Mouse (Mus musculus): Measurements from ENCODE around the gene Sgms2. TPM values are rescaled to one million over a fixed set of nuclear protein-coding genes. Genes with fewer than 3 reads are reported as not detected.
A peak's percentile ranks its signal among the peaks of the same experiment; 100 is the strongest.

Sgms2 gene
- polyA plus RNA-seq, 1 experiment, result 0.44 TPM

GRCm38 (mm10) chr3:131357643-131358042 is 133.6 kb downstream of the Sgms2 start:
- Histone ChIP-seq H3K4me1 (replicated peaks; ENCODE audit: control insufficient read depth, insufficient read depth, low read length) (no peaks in the 10 kb centered on the region), H3K36me3 (ENCODE audit: control insufficient read depth, insufficient read depth, low read length) (no peaks in the 10 kb centered on the region), H3K4me3 (ENCODE audit: control insufficient read depth, insufficient read depth, low read length) (no peak overlapping the region), H3K27ac (ENCODE audit: control insufficient read depth, insufficient read depth, low read length) (no peak overlapping the region), H3K27me3 (ENCODE audit: control insufficient read depth, insufficient read depth, low read length) (no peaks in the 10 kb centered on the region)
- TF ChIP-seq POLR2A (IDR thresholded peaks at IDR 0.05; ENCODE audit: control insufficient read depth, extremely low read depth, insufficient read depth, low read length, poor library complexity), result no peak
- TF ChIP-seq CTCF (IDR thresholded peaks at IDR 0.05; ENCODE audit: borderline replicate concordance, control insufficient read depth, extremely low read depth, insufficient read depth, low read length, poor library complexity), result no peak
- 43% methylated on average over 3 of the region's 3 CpGs for WGBS
- DNase-seq, result no peak

GRCm38 (mm10) chr3:131356026-131356425 is 135.2 kb downstream of the Sgms2 start:
- 71% methylated on average over 5 of the region's 5 CpGs for WGBS
- DNase-seq, result no peak
- TF ChIP-seq POLR2A (IDR thresholded peaks at IDR 0.05; ENCODE audit: control insufficient read depth, extremely low read depth, insufficient read depth, low read length, poor library complexity), result no peak
- no peaks in the 10 kb centered on the region for H3K27me3 ChIP-seq (ENCODE audit: control insufficient read depth, insufficient read depth, low read length)
- no peak overlapping the region for H3K27ac ChIP-seq (ENCODE audit: control insufficient read depth, insufficient read depth, low read length)
- no peaks in the 10 kb centered on the region for H3K4me1 ChIP-seq (replicated peaks; ENCODE audit: control insufficient read depth, insufficient read depth, low read length)
- H3K4me3 ChIP-seq (ENCODE audit: control insufficient read depth, insufficient read depth, low read length), result no peak overlapping the region
- H3K36me3 ChIP-seq (ENCODE audit: control insufficient read depth, insufficient read depth, low read length), result no peaks in the 10 kb centered on the region

DNA sequence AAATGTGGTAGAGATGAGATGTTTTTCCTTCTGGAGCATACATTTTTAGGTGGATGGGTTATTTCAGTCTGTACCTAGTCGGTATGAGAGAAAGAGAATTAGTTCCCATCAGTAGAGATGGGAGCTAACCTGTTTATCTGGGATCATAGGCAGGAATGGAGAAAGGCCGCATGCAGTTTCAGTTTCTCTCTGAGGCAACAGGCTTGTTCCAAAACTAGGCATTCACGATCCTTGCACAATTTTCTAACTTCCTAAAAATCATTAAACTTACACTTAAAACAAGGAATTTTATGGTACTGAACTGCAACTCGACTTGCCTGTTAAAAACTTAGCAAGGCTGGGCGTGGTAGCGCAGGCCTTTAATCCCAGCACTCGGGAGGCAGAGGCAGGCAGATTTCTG is 140.7 kb downstream of the Sgms2 start:
- Histone ChIP-seq H3K4me3 (ENCODE audit: control insufficient read depth, insufficient read depth, low read length) (no peak overlapping the region), H3K27me3 (ENCODE audit: control insufficient read depth, insufficient read depth, low read length) (no peaks in the 10 kb centered on the region), H3K36me3 (ENCODE audit: control insufficient read depth, insufficient read depth, low read length) (no peaks in the 10 kb centered on the region), H3K27ac (ENCODE audit: control insufficient read depth, insufficient read depth, low read length) (no peak overlapping the region), H3K4me1 (replicated peaks; ENCODE audit: control insufficient read depth, insufficient read depth, low read length) (no peaks in the 10 kb centered on the region)
- no peak for DNase-seq
- no peak for TF ChIP-seq POLR2A (IDR thresholded peaks at IDR 0.05; ENCODE audit: control insufficient read depth, extremely low read depth, insufficient read depth, low read length, poor library complexity)
- no peak for TF ChIP-seq CTCF (IDR thresholded peaks at IDR 0.05; ENCODE audit: borderline replicate concordance, control insufficient read depth, extremely low read depth, insufficient read depth, low read length, poor library complexity)
- WGBS, result 93% methylated on average over 7 of the region's 7 CpGs

DNA sequence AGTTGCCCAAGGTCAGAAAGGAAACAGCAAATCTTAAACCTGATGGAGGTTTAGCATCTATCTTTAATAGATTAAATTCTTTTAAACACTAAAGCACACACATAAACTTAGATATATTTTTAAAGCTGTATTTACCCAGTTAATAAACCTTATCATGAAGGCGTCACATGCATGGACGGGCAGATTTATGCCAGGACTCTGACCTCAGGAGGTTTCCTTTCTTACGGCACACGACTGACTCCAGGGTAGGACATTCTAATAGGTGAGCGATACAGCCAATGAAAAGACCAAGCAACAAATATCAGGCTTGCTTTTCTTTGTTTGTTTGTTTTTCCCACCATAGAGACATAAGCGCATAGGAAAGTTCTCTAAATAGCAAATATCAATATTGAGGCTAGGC is 142.2 kb downstream of the Sgms2 start:
- WGBS, result 97% methylated on average over 6 of the region's 6 CpGs
- no peaks in the 10 kb centered on the region for H3K36me3 ChIP-seq (ENCODE audit: control insufficient read depth, insufficient read depth, low read length)
- DNase-seq, result no peak
- H3K4me1 ChIP-seq (replicated peaks; ENCODE audit: control insufficient read depth, insufficient read depth, low read length), result no peaks in the 10 kb centered on the region
- no peak overlapping the region for H3K27ac ChIP-seq (ENCODE audit: control insufficient read depth, insufficient read depth, low read length)
- no peak for TF ChIP-seq POLR2A (IDR thresholded peaks at IDR 0.05; ENCODE audit: control insufficient read depth, extremely low read depth, insufficient read depth, low read length, poor library complexity)
- TF ChIP-seq CTCF (IDR thresholded peaks at IDR 0.05; ENCODE audit: borderline replicate concordance, control insufficient read depth, extremely low read depth, insufficient read depth, low read length, poor library complexity), result no peak
- H3K27me3 ChIP-seq (ENCODE audit: control insufficient read depth, insufficient read depth, low read length), result no peaks in the 10 kb centered on the region
- H3K4me3 ChIP-seq (ENCODE audit: control insufficient read depth, insufficient read depth, low read length), result no peak overlapping the region

- no peak for DNase-seq
- Histone ChIP-seq H3K27ac (ENCODE audit: control insufficient read depth, insufficient read depth, low read length) (no peak overlapping the region), H3K36me3 (ENCODE audit: control insufficient read depth, insufficient read depth, low read length) (no peaks in the 10 kb centered on the region), H3K4me1 (replicated peaks; ENCODE audit: control insufficient read depth, insufficient read depth, low read length) (no peaks in the 10 kb centered on the region), H3K27me3 (ENCODE audit: control insufficient read depth, insufficient read depth, low read length) (no peaks in the 10 kb centered on the region), H3K4me3 (ENCODE audit: control insufficient read depth, insufficient read depth, low read length) (no peak overlapping the region)
- 88% methylated on average over 3 of the region's 3 CpGs for WGBS
- TF ChIP-seq CTCF (IDR thresholded peaks at IDR 0.05; ENCODE audit: borderline replicate concordance, control insufficient read depth, extremely low read depth, insufficient read depth, low read length, poor library complexity), result no peak
- no peak for TF ChIP-seq POLR2A (IDR thresholded peaks at IDR 0.05; ENCODE audit: control insufficient read depth, extremely low read depth, insufficient read depth, low read length, poor library complexity)
These were observed 142.6 kb downstream of the Sgms2 start for GRCm38 (mm10) chr3:131348579-131348950.

GRCm38 (mm10) chr3:131347831-131348578 is 143.2 kb downstream of the Sgms2 start:
- H3K27ac ChIP-seq (ENCODE audit: control insufficient read depth, insufficient read depth, low read length), result no peak overlapping the region
- DNase-seq, result peak; percentile 7
- no peaks in the 10 kb centered on the region for H3K27me3 ChIP-seq (ENCODE audit: control insufficient read depth, insufficient read depth, low read length)
- no peaks in the 10 kb centered on the region for H3K36me3 ChIP-seq (ENCODE audit: control insufficient read depth, insufficient read depth, low read length)
- TF ChIP-seq POLR2A (IDR thresholded peaks at IDR 0.05; ENCODE audit: control insufficient read depth, extremely low read depth, insufficient read depth, low read length, poor library complexity), result no peak
- no peak for TF ChIP-seq CTCF (IDR thresholded peaks at IDR 0.05; ENCODE audit: borderline replicate concordance, control insufficient read depth, extremely low read depth, insufficient read depth, low read length, poor library complexity)
- H3K4me3 ChIP-seq (ENCODE audit: control insufficient read depth, insufficient read depth, low read length), result no peak overlapping the region
- 74% methylated on average over 6 of the region's 6 CpGs for whole genome bisulfite sequencing
- no peaks in the 10 kb centered on the region for H3K4me1 ChIP-seq (replicated peaks; ENCODE audit: control insufficient read depth, insufficient read depth, low read length)

DNA sequence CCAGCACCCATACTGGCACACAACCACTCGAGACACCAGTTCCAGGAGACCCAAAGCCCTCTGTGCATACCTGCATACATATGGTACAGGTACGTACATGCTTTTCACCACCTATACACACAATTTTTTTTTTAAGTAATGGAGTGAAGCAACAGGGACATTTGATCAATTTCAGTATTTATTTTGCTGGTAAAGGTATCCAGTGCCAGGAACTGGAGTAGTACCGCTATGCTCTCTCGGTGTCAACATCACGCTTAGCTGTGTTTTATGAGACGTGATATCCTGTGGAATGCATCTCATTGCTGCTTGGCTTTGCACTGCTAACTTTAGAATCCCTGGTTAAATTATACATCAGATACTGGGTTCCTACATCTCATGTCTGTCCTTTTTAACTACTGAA is 145.3 kb downstream of the Sgms2 start:
- DNase-seq, result no peak
- Histone ChIP-seq H3K27ac (ENCODE audit: control insufficient read depth, insufficient read depth, low read length) (no peak overlapping the region), H3K27me3 (ENCODE audit: control insufficient read depth, insufficient read depth, low read length) (no peaks in the 10 kb centered on the region), H3K4me3 (ENCODE audit: control insufficient read depth, insufficient read depth, low read length) (no peak overlapping the region), H3K4me1 (replicated peaks; ENCODE audit: control insufficient read depth, insufficient read depth, low read length) (no peaks in the 10 kb centered on the region), H3K36me3 (ENCODE audit: control insufficient read depth, insufficient read depth, low read length) (no peaks in the 10 kb centered on the region)
- WGBS, result 94% methylated on average over 6 of the region's 6 CpGs
- no peak for TF ChIP-seq CTCF (IDR thresholded peaks at IDR 0.05; ENCODE audit: borderline replicate concordance, control insufficient read depth, extremely low read depth, insufficient read depth, low read length, poor library complexity)
- no peak for TF ChIP-seq POLR2A (IDR thresholded peaks at IDR 0.05; ENCODE audit: control insufficient read depth, extremely low read depth, insufficient read depth, low read length, poor library complexity)
